Mouse (Mus musculus) gastrocnemius, adult 18-20 months (tissue): ENCODE measurements at regions not wholly inside any gene's neighbourhood (a gene's known extent, or its start where the extent isn't known, plus 50 kb on each side); places are given as distances from the start of the nearest gene placed in this dataset.
A peak's percentile ranks its signal among the peaks of the same experiment; 100 is the strongest.
"Not testable (repeated sequence)": the region's sequence is repeated elsewhere in the genome, so short reads cannot be mapped to it uniquely, and the experiment has no call there.

ENCODE experiments used
- DNase-seq: peaks from one replicate; pipeline ENCODE4 v3.0.0; 2021; ENCODE audit warnings: low spot score

- no peak for DNase-seq
Measured at GRCm38 (mm10) chr3:15016621-15017020, 130.5 kb downstream of the Car2 start.

GRCm38 (mm10) chr3:15022773-15023172, 136.7 kb downstream of the Car2 start:
- DNase-seq = no peak

- peak; percentile 23 for DNase-seq
Measured at GRCm38 (mm10) chr3:15040866-15041528, 154.9 kb downstream of the Car2 start.

GRCm38 (mm10) chr3:15053968-15054367, 167.9 kb downstream of the Car2 start:
- no peak for DNase-seq

- DNase-seq = not testable (repeated sequence)
Measured at GRCm38 (mm10) chr3:15055516-15056256, 169.6 kb downstream of the Car2 start.

GRCm38 (mm10) chr3:15056788-15057585, 170.9 kb downstream of the Car2 start:
- not testable (repeated sequence) for DNase-seq

GRCm38 (mm10) chr3:15065681-15066080, 179.6 kb downstream of the Car2 start:
- DNase-seq = no peak

GRCm38 (mm10) chr3:15068256-15068655, 182.2 kb downstream of the Car2 start:
- DNase-seq = no peak

- DNase-seq = no peak
Measured at GRCm38 (mm10) chr3:15071030-15071883, 185.2 kb downstream of the Car2 start.

- DNase-seq = no peak
Measured at GRCm38 (mm10) chr3:15073405-15073804, 187.3 kb downstream of the Car2 start.

- no peak for DNase-seq
Measured at GRCm38 (mm10) chr3:15073847-15074246, 187.8 kb downstream of the Car2 start.

GRCm38 (mm10) chr3:15074949-15075348, 188.9 kb downstream of the Car2 start:
- no peak for DNase-seq

- DNase-seq = peak; percentile 2
Measured at GRCm38 (mm10) chr3:15090124-15090523, 204.1 kb downstream of the Car2 start.

GRCm38 (mm10) chr3:15098206-15098817, 212.2 kb downstream of the Car2 start:
- DNase-seq = no peak

- DNase-seq = no peak
Measured at GRCm38 (mm10) chr3:15098981-15099380, 212.9 kb downstream of the Car2 start.

GRCm38 (mm10) chr3:15105627-15106026, 219.6 kb downstream of the Car2 start:
- DNase-seq = no peak

- no peak for DNase-seq
Measured at GRCm38 (mm10) chr3:15106281-15106680, 220.2 kb downstream of the Car2 start.

GRCm38 (mm10) chr3:15107301-15107700, 221.2 kb downstream of the Car2 start:
- no peak for DNase-seq

- no peak for DNase-seq
Measured at GRCm38 (mm10) chr3:15108239-15108934, 222.3 kb downstream of the Car2 start.
